Mouse (Mus musculus) thymus, adult 2 months (tissue): ENCODE measurements around the gene Rad51d.

Source experiments
- CTCF ChIP-seq: fragments of 200-500 bp; IDR thresholded peaks from 2 replicates; pipeline ENCODE4 v1.5.1; 2012; ENCODE audit warnings: mild to moderate bottlenecking, control low read depth, low read length, moderate library complexity, borderline replicate concordance; ENCODE audit not compliant: control insufficient read depth, poor library complexity, insufficient read depth; ENCODE audit errors: extremely low read depth
- POLR2A ChIP-seq: fragments of 200-500 bp; IDR thresholded peaks from 2 replicates; pipeline ENCODE4 v1.6.1; 2012; ENCODE audit warnings: mild to moderate bottlenecking, low read length, control low read depth, moderate library complexity; ENCODE audit not compliant: control insufficient read depth, poor library complexity, insufficient read depth; ENCODE audit errors: extremely low read depth

DNA sequence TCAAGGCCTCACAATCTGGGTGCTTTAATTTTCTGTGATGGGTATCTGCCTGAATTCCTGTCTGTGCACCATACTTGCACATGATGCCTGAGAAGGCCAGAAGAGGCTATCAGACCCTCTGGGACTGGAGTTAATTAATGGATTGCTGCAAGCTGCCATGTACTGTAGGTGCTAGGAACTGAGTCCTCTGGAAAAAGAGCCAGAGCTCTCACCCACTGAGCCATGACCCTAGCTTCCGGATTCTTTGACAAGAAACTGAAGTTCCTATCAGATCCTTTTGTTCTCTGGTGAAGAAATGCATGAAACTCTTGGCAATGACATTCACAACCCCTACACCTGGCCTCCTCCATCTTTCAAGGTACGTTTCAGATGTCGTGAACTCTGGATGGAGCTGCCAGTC is 43.5 kb downstream of the Rad51d start:
- TF ChIP-seq CTCF (no peak), POLR2A (no peak)
